ENCODE assay signal across 19 mouse cellular contexts in genomic region chr6:127978941-127979340, GRCm38 (mm10).
A peak's percentile ranks its signal among the peaks of the same experiment; 100 is the strongest.
DNase-seq lines count a peak whose midpoint lies in the region; ATAC-seq lines count a peak whose summit lies in the region.
"Had no signal": no experiment of that assay in that cellular context is flagged by ENCODE, and none has a peak within 500 bp of the region (broad histone marks: within the 10 kb centered on the region; RNA-seq: fewer than 3 reads in every experiment).

No protein-coding gene starts in this region.

- DNase-seq in cerebellum, adult 11 months = peak; percentile 45
- no peak for DNase-seq in cerebellum, adult 8-10 months
- no peak for DNase-seq in hindbrain, embryonic 11.5 days (ENCODE audit: low spot score)
- no peak for DNase-seq in neural tube, embryonic 10.5 days (ENCODE audit: extremely low spot score, low spot score)
- no peak for DNase-seq in urinary bladder, postnatal 10 days (ENCODE audit: low spot score)
- DNase-seq in thymus, postnatal 36 days = no peak
- DNase-seq: adrenal gland, postnatal 14 days; forebrain, postnatal 0 days; gastrocnemius, postnatal 36 days; right cerebral cortex, adult 18-20 months had no signal

- H3K4me2 ChIP-seq in hindbrain, embryonic 16.5 days (ENCODE audit: low read length) = no peak overlapping the region
- no peak overlapping the region for H3K4me2 ChIP-seq in hindbrain, embryonic 11.5 days (replicated peaks; ENCODE audit: low read depth, low read length)
- peak overlapping the region; percentile 41 for H3K4me2 ChIP-seq in neural tube, embryonic 12.5 days (replicated peaks)
- H3K4me2 ChIP-seq: heart, embryonic 15.5 days; intestine, embryonic 15.5 days; liver, embryonic 15.5 days; midbrain, embryonic 11.5 days had no signal

- H3K27ac ChIP-seq in hindbrain, embryonic 16.5 days (ENCODE audit: low read depth, low read length) = no peak overlapping the region
- no peak overlapping the region for H3K27ac ChIP-seq in hindbrain, embryonic 11.5 days (ENCODE audit: low read depth, low read length)
- no peak overlapping the region for H3K27ac ChIP-seq in neural tube, embryonic 12.5 days
- H3K27ac ChIP-seq: forebrain, embryonic 10.5 days; heart, embryonic 15.5 days; intestine, embryonic 15.5 days; liver, embryonic 15.5 days; macrophage had no signal

- peak overlapping the region; percentile 4; the same call in 1 of the 2 replicates for H3K9ac ChIP-seq in hindbrain, embryonic 16.5 days (ENCODE audit: low read depth, low read length)
- no peak overlapping the region for H3K9ac ChIP-seq in hindbrain, embryonic 11.5 days (ENCODE audit: low read depth, low read length)
- H3K9ac ChIP-seq in neural tube, embryonic 12.5 days = no peak overlapping the region
- H3K9ac ChIP-seq: forebrain, postnatal 0 days; heart, embryonic 15.5 days; intestine, embryonic 15.5 days; liver, embryonic 15.5 days had no signal

- WGBS in hindbrain, embryonic 16.5 days = 35% methylated on average over 20 of the region's 20 CpGs
- WGBS in hindbrain, embryonic 11.5 days = 58% methylated on average over 20 of the region's 20 CpGs
- 34% methylated on average over 20 of the region's 20 CpGs for WGBS in neural tube, embryonic 12.5 days

- H3K27me3 ChIP-seq in hindbrain, embryonic 16.5 days (replicated peaks; ENCODE audit: control insufficient read depth, insufficient read depth, low read length) = no peaks in the 10 kb centered on the region; the same call in 1 of the 2 replicates
- no peaks in the 10 kb centered on the region for H3K27me3 ChIP-seq in hindbrain, embryonic 11.5 days (ENCODE audit: control insufficient read depth, insufficient read depth, low read length)
- no peaks in the 10 kb centered on the region for H3K27me3 ChIP-seq in neural tube, embryonic 12.5 days (replicated peaks)
- H3K27me3 ChIP-seq: heart, embryonic 15.5 days; intestine, embryonic 15.5 days; liver, embryonic 15.5 days; Patski had no signal

- H3K4me1 ChIP-seq in hindbrain, embryonic 16.5 days (ENCODE audit: control insufficient read depth, insufficient read depth, low read depth, low read length) = peaks cover 22% of the 10 kb centered on the region
- H3K4me1 ChIP-seq in hindbrain, embryonic 11.5 days (replicated peaks; ENCODE audit: control insufficient read depth, insufficient read depth, low read length) = peaks cover 9% of the 10 kb centered on the region; the same call in 1 of the 2 replicates
- peaks cover 42% of the 10 kb centered on the region for H3K4me1 ChIP-seq in neural tube, embryonic 12.5 days

- no peaks in the 10 kb centered on the region for H3K36me3 ChIP-seq in hindbrain, embryonic 16.5 days (ENCODE audit: control insufficient read depth, insufficient read depth, low read length)
- H3K36me3 ChIP-seq in hindbrain, embryonic 11.5 days (ENCODE audit: control insufficient read depth, insufficient read depth, low read length) = no peaks in the 10 kb centered on the region
- H3K36me3 ChIP-seq in neural tube, embryonic 12.5 days = no peaks in the 10 kb centered on the region
- H3K36me3 ChIP-seq: forebrain, embryonic 10.5 days; heart, embryonic 15.5 days; intestine, embryonic 15.5 days; liver, embryonic 15.5 days had no signal

- 0 out of 2 replicates have a peak, but pooled peaks have one; percentile 9 for ATAC-seq in hindbrain, embryonic 16.5 days
- ATAC-seq in hindbrain, embryonic 11.5 days (ENCODE audit: low FRiP score) = no peak
- ATAC-seq in neural tube, embryonic 12.5 days (ENCODE audit: low FRiP score, low read depth) = peak; percentile 16; the same call in 1 of the 2 replicates
- ATAC-seq: forebrain, postnatal 0 days; intestine, embryonic 15.5 days; Patski had no signal

- no peak overlapping the region for H3K4me3 ChIP-seq in hindbrain, embryonic 16.5 days (ENCODE audit: low read length)
- no peak overlapping the region for H3K4me3 ChIP-seq in hindbrain, embryonic 11.5 days (ENCODE audit: low read depth, low read length)
- H3K4me3 ChIP-seq in neural tube, embryonic 12.5 days = no peak overlapping the region
- H3K4me3 ChIP-seq: forebrain, embryonic 10.5 days; heart, embryonic 15.5 days; intestine, embryonic 15.5 days; liver, embryonic 15.5 days had no signal

- H3K9me3 ChIP-seq in hindbrain, embryonic 16.5 days (ENCODE audit: control insufficient read depth, low read length) = no peaks in the 10 kb centered on the region
- H3K9me3 ChIP-seq in hindbrain, embryonic 11.5 days (ENCODE audit: control insufficient read depth, low read length) = no peaks in the 10 kb centered on the region
- no peaks in the 10 kb centered on the region for H3K9me3 ChIP-seq in neural tube, embryonic 12.5 days
- H3K9me3 ChIP-seq: forebrain, embryonic 10.5 days; heart, embryonic 15.5 days; intestine, embryonic 15.5 days; liver, embryonic 15.5 days had no signal
